Comparison of ENCODE assay signal across 8 mouse cellular contexts in genomic region chr13:51793948-51794347, GRCm38 (mm10). TPM values are rescaled to one million over a fixed set of nuclear protein-coding genes. Genes with fewer than 3 reads are reported as not detected.
DNase-seq lines count a peak whose midpoint lies in the region; ATAC-seq and TF ChIP-seq lines count a peak whose summit lies in the region.
"Had no signal": no experiment of that assay in that cellular context is flagged by ENCODE, and none has a peak within 500 bp of the region (broad histone marks: within the 10 kb centered on the region; RNA-seq: fewer than 3 reads in every experiment).

No protein-coding gene starts in this region.

- peak overlapping the region; percentile 94; the same call in 1 of the 2 replicates for H3K27ac ChIP-seq in layer of hippocampus, adult 2 months
- H3K27ac ChIP-seq in forebrain, embryonic 14.5 days (ENCODE audit: low read depth, low read length) = no peak overlapping the region
- no peak overlapping the region for H3K27ac ChIP-seq in intestine, postnatal 0 days (ENCODE audit: low read depth, low read length)
- H3K27ac ChIP-seq in neural tube, embryonic 14.5 days (ENCODE audit: low read depth, low read length) = no peak overlapping the region

- TF ChIP-seq CTCF in layer of hippocampus, adult 2 months (conservative IDR thresholded peaks at IDR 0.05) = no peak
- no peak for TF ChIP-seq CTCF in intestine, postnatal 0 days (IDR thresholded peaks at IDR 0.05; ENCODE audit: low read depth)

- ATAC-seq in forebrain, embryonic 14.5 days = peak; percentile 10
- ATAC-seq in intestine, postnatal 0 days = no peak
- peak; percentile 19; the same call in 1 of the 2 replicates for ATAC-seq in neural tube, embryonic 14.5 days (ENCODE audit: low read depth)

- H3K4me1 ChIP-seq in forebrain, embryonic 14.5 days (ENCODE audit: control insufficient read depth, insufficient read depth, low read length) = peaks cover 20% of the 10 kb centered on the region
- H3K4me1 ChIP-seq in intestine, postnatal 0 days (replicated peaks; ENCODE audit: control insufficient read depth, insufficient read depth, low read length) = no peaks in the 10 kb centered on the region
- peaks cover 6% of the 10 kb centered on the region for H3K4me1 ChIP-seq in neural tube, embryonic 14.5 days (ENCODE audit: control insufficient read depth, insufficient read depth, low read length)

- H3K9me3 ChIP-seq in forebrain, embryonic 14.5 days (replicated peaks; ENCODE audit: control insufficient read depth, low read length) = no peaks in the 10 kb centered on the region
- no peaks in the 10 kb centered on the region for H3K9me3 ChIP-seq in intestine, postnatal 0 days (ENCODE audit: control insufficient read depth)
- no peaks in the 10 kb centered on the region for H3K9me3 ChIP-seq in neural tube, embryonic 14.5 days (ENCODE audit: control insufficient read depth, low read length)

- no peak overlapping the region; the same call in 1 of the 2 replicates for H3K9ac ChIP-seq in forebrain, embryonic 14.5 days (ENCODE audit: low read length)
- no peak overlapping the region for H3K9ac ChIP-seq in intestine, postnatal 0 days (ENCODE audit: low read depth, low read length)
- no peak overlapping the region for H3K9ac ChIP-seq in neural tube, embryonic 14.5 days (replicated peaks; ENCODE audit: low read depth, low read length)

- no peaks in the 10 kb centered on the region for H3K27me3 ChIP-seq in forebrain, embryonic 14.5 days (replicated peaks; ENCODE audit: control insufficient read depth, insufficient read depth, low read length)
- H3K27me3 ChIP-seq in intestine, postnatal 0 days (replicated peaks; ENCODE audit: control insufficient read depth, insufficient read depth, low read length) = no peaks in the 10 kb centered on the region
- peaks cover 4% of the 10 kb centered on the region; the same call in 1 of the 2 replicates for H3K27me3 ChIP-seq in neural tube, embryonic 14.5 days (ENCODE audit: control insufficient read depth, insufficient read depth, low read length)
- H3K27me3 ChIP-seq: Patski had no signal

- WGBS in forebrain, embryonic 14.5 days = 35% methylated on average over 5 of the region's 7 CpGs
- WGBS in intestine, postnatal 0 days = 62% methylated on average over 5 of the region's 7 CpGs
- 41% methylated on average over 5 of the region's 7 CpGs for WGBS in neural tube, embryonic 14.5 days

- peak overlapping the region; percentile 96 for H3K4me2 ChIP-seq in forebrain, embryonic 14.5 days (ENCODE audit: low read length)
- H3K4me2 ChIP-seq in intestine, postnatal 0 days (replicated peaks; ENCODE audit: low read depth) = peak overlapping the region; percentile 98; the same call in 1 of the 2 replicates
- H3K4me2 ChIP-seq in neural tube, embryonic 14.5 days (ENCODE audit: low read depth, low read length) = peak overlapping the region; percentile 95; the same call in 1 of the 2 replicates

- no peaks in the 10 kb centered on the region for H3K36me3 ChIP-seq in forebrain, embryonic 14.5 days (ENCODE audit: control insufficient read depth, insufficient read depth, low read length)
- no peaks in the 10 kb centered on the region for H3K36me3 ChIP-seq in intestine, postnatal 0 days (ENCODE audit: control insufficient read depth, insufficient read depth)
- no peaks in the 10 kb centered on the region for H3K36me3 ChIP-seq in neural tube, embryonic 14.5 days (ENCODE audit: control insufficient read depth, insufficient read depth, low read length)

- peak overlapping the region; percentile 89; the same call in 1 of the 2 replicates for H3K4me3 ChIP-seq in layer of hippocampus, adult 2 months
- H3K4me3 ChIP-seq in forebrain, embryonic 14.5 days (ENCODE audit: low read depth, low read length) = peak overlapping the region; percentile 79
- no peak overlapping the region for H3K4me3 ChIP-seq in intestine, postnatal 0 days (ENCODE audit: low read depth, low read length)
- peak overlapping the region; percentile 88; the same call in 1 of the 2 replicates for H3K4me3 ChIP-seq in neural tube, embryonic 14.5 days (ENCODE audit: low read depth, low read length)

- DNase-seq in layer of hippocampus, adult 2 months (ENCODE audit: low spot score in 2 of 2) = no peak
- DNase-seq in layer of hippocampus, postnatal 10 days (ENCODE audit: low spot score in 2 of 2) = no peak
- DNase-seq in forebrain, embryonic 14.5 days (ENCODE audit: low spot score) = no peak
- DNase-seq in natural killer cell, adult 2 months (ENCODE audit: low spot score in 2 of 2) = no peak
- DNase-seq in thymus, postnatal 14 days = no peak

RNA-seq across cellular contexts. Expression of gene Sema4d, which starts 0.4 kb away (rescaled TPM):
- 10 to 100 TPM; 76.3 to 83.9 TPM for total RNA-seq in layer of hippocampus, adult 2 months (2021)
- total RNA-seq in layer of hippocampus, postnatal 10 days (2021) = 10 to 100 TPM; 85.2 to 96.2 TPM
- polyA plus RNA-seq in forebrain, embryonic 14.5 days (2014; fragmentation: Nextera tagmentation; extraction: Ambion mirVana) = 12.7 and 22.1 TPM in 2 replicates
- 3.4 TPM in 2 replicates for polyA plus RNA-seq in intestine, postnatal 0 days (2015; fragmentation: Nextera tagmentation; extraction: Ambion mirVana)
- polyA plus RNA-seq in neural tube, embryonic 14.5 days (2014; fragmentation: Nextera tagmentation; extraction: Ambion mirVana) = 17.4 and 20.9 TPM in 2 replicates

RNA-seq across cellular contexts. Expression of gene Gadd45g, which starts 52.5 kb away (rescaled TPM):
- 10 to 100 TPM; 14.8 to 22.7 TPM for total RNA-seq in layer of hippocampus, adult 2 months (2021)
- total RNA-seq in layer of hippocampus, postnatal 10 days (2021) = 10 to 100 TPM; 22.0 to 23.1 TPM
- 112 and 132 TPM in 2 replicates for polyA plus RNA-seq in forebrain, embryonic 14.5 days (2014; fragmentation: Nextera tagmentation; extraction: Ambion mirVana)
- polyA plus RNA-seq in intestine, postnatal 0 days (2015; fragmentation: Nextera tagmentation; extraction: Ambion mirVana) = 28.7 and 32.7 TPM in 2 replicates
- polyA plus RNA-seq in neural tube, embryonic 14.5 days (2014; fragmentation: Nextera tagmentation; extraction: Ambion mirVana) = 26.4 and 39.6 TPM in 2 replicates
